Mouse (Mus musculus): ENCODE measurements around the gene Vmn2r97.
"Not testable (repeated sequence)": the region's sequence is repeated elsewhere in the genome, so short reads cannot be mapped to it uniquely, and the experiment has no call there.

Gene Vmn2r97

DNA sequence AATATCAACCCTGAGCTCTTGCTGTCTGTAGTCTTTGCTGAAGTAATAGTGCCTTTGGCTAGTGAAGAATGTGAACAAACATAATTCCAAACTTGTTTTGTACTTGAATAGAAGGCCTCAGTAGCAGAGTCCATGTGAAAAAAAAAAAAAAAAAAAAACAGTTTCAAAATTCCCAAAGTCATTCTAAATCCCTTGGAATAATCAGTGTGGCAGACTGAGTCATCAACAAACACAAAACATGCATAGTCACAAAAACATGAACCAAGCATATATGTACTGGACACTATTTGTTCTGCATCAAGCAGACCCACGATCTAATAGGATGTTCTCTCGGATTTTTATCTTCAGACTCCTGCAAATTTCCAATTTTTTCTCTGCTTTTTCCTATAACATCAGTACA is at the start of gene Vmn2r97:
Vmn2r97 (plus strand) TSS at position 301 of the 400 bp plus-strand sequence.
- not testable (repeated sequence) for DNase-seq (ENCODE audit: low spot score)

DNA sequence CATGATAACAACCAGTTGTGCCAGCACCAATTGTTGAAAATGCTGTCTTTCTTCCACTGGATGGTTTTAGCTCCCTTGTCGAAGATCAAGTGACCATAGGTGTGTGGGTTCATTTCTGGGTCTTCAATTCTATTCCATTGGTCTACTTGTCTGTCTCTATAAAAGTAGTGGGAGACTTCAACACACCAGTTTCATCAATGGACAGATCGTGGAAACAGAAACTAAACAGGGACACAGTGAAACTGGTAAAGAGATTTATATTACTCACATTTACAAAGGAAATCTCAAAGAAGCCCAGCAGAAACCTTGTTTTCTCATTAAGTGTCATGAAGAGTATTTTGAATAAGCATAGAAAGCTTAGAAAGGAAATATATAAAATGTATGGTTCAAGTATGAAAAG is 31.7 kb upstream of the Vmn2r97 start:
- not testable (repeated sequence) for DNase-seq (ENCODE audit: low spot score)

DNA sequence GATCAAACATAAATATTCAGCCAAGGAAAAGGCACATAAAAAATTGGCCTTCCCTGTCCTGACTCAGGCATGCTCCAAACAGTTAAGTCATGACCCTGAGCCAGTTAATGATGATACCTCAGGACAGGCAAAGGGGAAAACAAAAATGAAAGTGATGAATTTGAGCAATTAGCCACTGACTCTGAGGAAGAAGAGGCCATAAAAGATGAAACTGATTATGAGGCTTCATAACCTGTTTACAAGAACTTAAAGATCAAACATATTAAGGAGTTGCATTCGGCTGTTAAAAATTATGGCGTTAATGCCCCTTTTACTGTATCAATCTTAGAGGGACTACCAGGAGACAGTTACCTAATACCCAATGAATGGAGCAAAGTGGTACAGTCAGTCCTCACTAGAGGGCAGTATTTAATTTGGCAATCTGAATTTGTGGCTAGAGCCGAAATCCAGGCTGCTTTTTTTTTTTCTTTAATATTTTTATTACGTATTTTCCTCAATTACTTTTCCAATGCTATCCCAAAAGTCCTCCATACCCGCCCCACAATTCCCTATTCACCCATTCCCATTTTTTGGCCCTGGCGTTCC is 24.3 kb upstream of the Vmn2r97 start:
- no peak for DNase-seq (ENCODE audit: low spot score)

DNA sequence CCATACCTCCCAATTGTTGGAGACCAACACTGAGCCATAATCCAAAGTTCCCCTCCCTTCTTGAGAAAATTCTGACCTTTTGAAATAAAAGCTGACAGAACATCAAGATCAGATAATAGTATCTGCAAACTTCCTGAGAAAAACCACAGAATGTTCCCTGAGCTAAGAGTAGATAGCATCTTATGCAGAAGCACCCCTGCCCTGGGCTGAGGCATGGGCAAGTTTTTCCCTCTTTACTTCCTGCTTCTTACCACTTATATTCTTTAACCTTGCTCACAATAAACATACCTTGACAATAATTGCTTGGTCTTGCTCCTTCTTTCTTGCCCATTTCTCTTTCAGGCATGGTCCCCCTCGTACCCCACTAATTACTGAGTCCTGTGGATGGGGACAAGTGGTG is 43.7 kb downstream of the Vmn2r97 start:
- DNase-seq (ENCODE audit: low spot score) = not testable (repeated sequence)

DNA sequence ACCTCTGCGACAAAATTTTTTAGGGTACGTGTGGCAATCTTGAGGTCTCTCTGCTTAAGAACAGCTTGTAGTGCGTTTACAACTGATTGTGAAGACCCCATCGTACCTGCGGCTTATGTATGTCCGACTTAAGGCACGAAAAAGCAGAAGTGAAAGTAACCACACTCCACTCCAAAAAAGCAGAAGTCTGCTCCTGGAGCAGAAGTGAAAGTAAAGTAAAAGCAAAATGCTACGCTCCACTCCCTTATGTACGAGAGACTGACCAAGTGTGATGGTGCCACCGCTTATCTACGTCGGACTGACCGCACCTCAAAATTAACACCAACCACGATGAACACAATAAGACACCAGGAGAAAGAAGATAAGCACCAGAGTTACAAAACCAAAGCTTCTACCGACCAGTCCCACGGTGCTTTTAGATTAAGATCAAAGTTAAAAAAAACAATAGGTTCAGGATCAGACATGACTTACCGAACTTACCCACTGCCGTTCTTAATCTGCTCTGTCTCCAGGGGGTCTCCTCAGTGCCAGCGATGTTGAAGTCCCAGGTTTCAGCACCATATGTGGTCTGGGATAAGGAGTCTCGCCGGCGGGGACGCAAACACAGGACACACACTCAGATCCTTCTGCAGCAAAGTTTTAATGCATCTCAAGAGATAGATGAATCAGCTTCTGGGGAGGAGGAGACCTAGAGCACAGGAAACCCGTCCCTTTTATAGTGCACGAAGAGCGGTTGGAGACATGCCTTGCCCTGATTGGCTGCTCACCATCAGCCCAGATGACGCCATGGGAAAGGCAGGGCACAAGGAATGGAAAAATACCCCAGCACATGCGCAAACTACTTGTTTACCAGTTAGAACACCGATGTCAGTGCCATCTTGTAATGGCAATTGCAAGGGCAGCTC is 54.5 kb downstream of the Vmn2r97 start:
- no peak for DNase-seq (ENCODE audit: low spot score)
